Mouse (Mus musculus) stomach, embryonic 15.5 days (tissue): ENCODE data around the gene Sema3e. TPM values are rescaled to one million over a fixed set of nuclear protein-coding genes. Genes with fewer than 3 reads are reported as not detected.

Experiments used
- ATAC-seq: fragments of 200-750 bp; cut with Nextera tagmentation; 2 replicates; pipeline ENCODE4 v1.8.0; 2017; ENCODE audit warnings: low read depth, moderate number of reproducible peaks, moderate TSS enrichment; ENCODE audit not compliant: insufficient read depth, low FRiP score
- H3K27ac ChIP-seq: fragments of 300-500 bp; sonication (generic); 2 replicates; pipeline ENCODE4 v1.5.1; 2015; ENCODE audit warnings: mild to moderate bottlenecking, inconsistent platforms
- H3K27me3 ChIP-seq: fragments of 300-500 bp; sonication (generic); replicated peaks from 2 replicates; pipeline ENCODE4 v1.6.1; 2015; ENCODE audit warnings: inconsistent platforms
- H3K36me3 ChIP-seq: fragments of 300-500 bp; sonication (generic); 2 replicates; pipeline ENCODE4 v1.6.1; 2015; ENCODE audit warnings: inconsistent platforms
- H3K4me1 ChIP-seq: fragments of 300-500 bp; sonication (generic); 2 replicates; pipeline ENCODE4 v1.6.1; 2015; ENCODE audit warnings: inconsistent platforms
- H3K4me2 ChIP-seq: fragments of 300-500 bp; sonication (generic); 2 replicates; pipeline ENCODE4 v1.6.1; 2015; ENCODE audit warnings: mild to moderate bottlenecking, inconsistent platforms
- H3K4me3 ChIP-seq: fragments of 300-500 bp; sonication (generic); replicated peaks from 2 replicates; pipeline ENCODE4 v1.5.1; 2015; ENCODE audit warnings: inconsistent platforms
- H3K9ac ChIP-seq: fragments of 300-500 bp; sonication (generic); 2 replicates; pipeline ENCODE4 v1.6.1; 2015; ENCODE audit warnings: inconsistent platforms
- H3K9me3 ChIP-seq: fragments of 300-500 bp; sonication (generic); 2 replicates; pipeline ENCODE4 v1.6.1; 2016; ENCODE audit warnings: inconsistent platforms
- WGBS: fragments of 180-500 bp; shearing (Covaris S2); methylation state at CpG from one replicate; pipeline ENCODE4 v1.1.7; 2015; 5-methylcytosine and 5-hydroxymethylcytosine counted together
- polyA plus RNA-seq: library from polyadenylated mRNA; unstranded; fragments of >200 nt; fragmentation: Nextera tagmentation; extraction: Ambion mirVana; gene quantifications from 2 replicates; pipeline ENCODE4 v1.2.1, GENCODE M21; 2015

Gene Sema3e
- polyA plus RNA-seq, 1 experiment from 2014 or later: 2.6 TPM

- H3K27me3 ChIP-seq: no peaks in the 10 kb centered on the region
- no peaks in the 10 kb centered on the region for H3K9me3 ChIP-seq
- no peak overlapping the region for H3K27ac ChIP-seq
- H3K4me2 ChIP-seq: no peak overlapping the region
- H3K4me3 ChIP-seq: no peak overlapping the region
- no peak overlapping the region for H3K9ac ChIP-seq
- no peaks in the 10 kb centered on the region for H3K4me1 ChIP-seq
- ATAC-seq: no peak
- H3K36me3 ChIP-seq: no peaks in the 10 kb centered on the region
- WGBS: 65% methylated on average over 3 of the region's 3 CpGs
Measured at GRCm38 (mm10) chr5:14167776-14168175, 142.7 kb downstream of the Sema3e start.

- no peak for ATAC-seq
- no peaks in the 10 kb centered on the region for H3K27me3 ChIP-seq
- H3K9ac ChIP-seq: no peak overlapping the region
- no peak overlapping the region for H3K4me3 ChIP-seq
- H3K4me2 ChIP-seq: no peak overlapping the region
- no peaks in the 10 kb centered on the region for H3K4me1 ChIP-seq
- WGBS: 91% methylated on average over 10 of the region's 10 CpGs
- no peaks in the 10 kb centered on the region for H3K9me3 ChIP-seq
- H3K36me3 ChIP-seq: no peaks in the 10 kb centered on the region
- H3K27ac ChIP-seq: no peak overlapping the region
Measured at GRCm38 (mm10) chr5:14173355-14174183, 148.5 kb downstream of the Sema3e start.

- Histone ChIP-seq H3K9ac (no peak overlapping the region), H3K4me1 (no peaks in the 10 kb centered on the region), H3K36me3 (no peaks in the 10 kb centered on the region), H3K4me2 (no peak overlapping the region), H3K9me3 (no peaks in the 10 kb centered on the region), H3K4me3 (no peak overlapping the region), H3K27me3 (no peaks in the 10 kb centered on the region), H3K27ac (no peak overlapping the region)
- ATAC-seq: no peak
- WGBS: 89% methylated on average over 10 of the region's 10 CpGs
Measured at GRCm38 (mm10) chr5:14180571-14180970, 155.5 kb downstream of the Sema3e start.

- H3K9me3 ChIP-seq: no peaks in the 10 kb centered on the region
- no peak overlapping the region for H3K4me2 ChIP-seq
- no peaks in the 10 kb centered on the region for H3K27me3 ChIP-seq
- H3K4me3 ChIP-seq: no peak overlapping the region
- ATAC-seq: no peak
- H3K27ac ChIP-seq: no peak overlapping the region
- H3K9ac ChIP-seq: no peak overlapping the region
- no peaks in the 10 kb centered on the region for H3K36me3 ChIP-seq
- WGBS: 83% methylated on average over 11 of the region's 11 CpGs
- H3K4me1 ChIP-seq: no peaks in the 10 kb centered on the region
Measured at GRCm38 (mm10) chr5:14182156-14182555, 157.1 kb downstream of the Sema3e start.

GRCm38 (mm10) chr5:14195172-14195819 lies 170.2 kb downstream of the Sema3e start:
- no peak overlapping the region for H3K9ac ChIP-seq
- no peak overlapping the region for H3K4me2 ChIP-seq
- WGBS: 42% methylated on average over 6 of the region's 6 CpGs
- H3K9me3 ChIP-seq: no peaks in the 10 kb centered on the region
- peak; percentile 47; the same call in 1 of the 2 replicates for ATAC-seq
- H3K27ac ChIP-seq: 0 out of 2 replicates have a peak overlapping the region, but pooled peaks have one; percentile 16
- H3K27me3 ChIP-seq: no peaks in the 10 kb centered on the region
- H3K36me3 ChIP-seq: no peaks in the 10 kb centered on the region
- no peak overlapping the region for H3K4me3 ChIP-seq
- H3K4me1 ChIP-seq: no peaks in the 10 kb centered on the region

GRCm38 (mm10) chr5:14198344-14199040 lies 173.4 kb downstream of the Sema3e start:
- Histone ChIP-seq H3K27me3 (no peaks in the 10 kb centered on the region), H3K4me2 (no peak overlapping the region), H3K36me3 (no peaks in the 10 kb centered on the region), H3K9me3 (no peaks in the 10 kb centered on the region), H3K4me1 (no peaks in the 10 kb centered on the region), H3K4me3 (no peak overlapping the region), H3K27ac (no peak overlapping the region), H3K9ac (no peak overlapping the region)
- 34% methylated on average over 3 of the region's 3 CpGs for WGBS
- ATAC-seq: peak; percentile 43; the same call in 1 of the 2 replicates

- Histone ChIP-seq H3K27ac (no peak overlapping the region), H3K36me3 (no peaks in the 10 kb centered on the region), H3K9me3 (no peaks in the 10 kb centered on the region), H3K4me2 (no peak overlapping the region), H3K4me3 (no peak overlapping the region), H3K4me1 (no peaks in the 10 kb centered on the region), H3K27me3 (no peaks in the 10 kb centered on the region), H3K9ac (no peak overlapping the region)
- WGBS: 66% methylated on average over 2 of the region's 2 CpGs
- ATAC-seq: no peak
Measured at GRCm38 (mm10) chr5:14206794-14207193, 181.7 kb downstream of the Sema3e start.

- Histone ChIP-seq H3K9me3 (no peaks in the 10 kb centered on the region), H3K4me3 (no peak overlapping the region), H3K9ac (no peak overlapping the region), H3K27me3 (no peaks in the 10 kb centered on the region), H3K36me3 (no peaks in the 10 kb centered on the region), H3K4me2 (no peak overlapping the region), H3K4me1 (no peaks in the 10 kb centered on the region), H3K27ac (no peak overlapping the region)
- no peak for ATAC-seq
- WGBS: 21% methylated on average over 3 of the region's 3 CpGs
Measured at GRCm38 (mm10) chr5:14209962-14210361, 184.9 kb downstream of the Sema3e start.

GRCm38 (mm10) chr5:14216211-14216610 lies 191.1 kb downstream of the Sema3e start:
- Histone ChIP-seq H3K4me1 (no peaks in the 10 kb centered on the region), H3K27ac (no peak overlapping the region), H3K36me3 (no peaks in the 10 kb centered on the region), H3K9me3 (no peaks in the 10 kb centered on the region), H3K4me3 (no peak overlapping the region), H3K4me2 (no peak overlapping the region), H3K9ac (no peak overlapping the region), H3K27me3 (no peaks in the 10 kb centered on the region)
- WGBS: 51% methylated on average over 7 of the region's 7 CpGs
- no peak for ATAC-seq

- H3K27ac ChIP-seq: no peak overlapping the region
- no peaks in the 10 kb centered on the region for H3K4me1 ChIP-seq
- no peak for ATAC-seq
- H3K27me3 ChIP-seq: no peaks in the 10 kb centered on the region
- H3K9me3 ChIP-seq: no peaks in the 10 kb centered on the region
- H3K4me2 ChIP-seq: no peak overlapping the region
- no peaks in the 10 kb centered on the region for H3K36me3 ChIP-seq
- H3K4me3 ChIP-seq: no peak overlapping the region
- 73% methylated on average over 4 of the region's 4 CpGs for WGBS
- H3K9ac ChIP-seq: no peak overlapping the region
Measured at GRCm38 (mm10) chr5:14218677-14219076, 193.6 kb downstream of the Sema3e start.

GRCm38 (mm10) chr5:14224509-14224908 lies 199.4 kb downstream of the Sema3e start:
- 88% methylated on average over 6 of the region's 6 CpGs for WGBS
- ATAC-seq: no peak

GRCm38 (mm10) chr5:14231027-14231426 lies 206.0 kb downstream of the Sema3e start:
- Histone ChIP-seq H3K9ac (no peak overlapping the region), H3K4me1 (no peaks in the 10 kb centered on the region), H3K27ac (no peak overlapping the region), H3K4me3 (no peak overlapping the region), H3K27me3 (no peaks in the 10 kb centered on the region), H3K9me3 (no peaks in the 10 kb centered on the region), H3K36me3 (no peaks in the 10 kb centered on the region), H3K4me2 (no peak overlapping the region)
- no peak for ATAC-seq
- 78% methylated on average over 3 of the region's 3 CpGs for WGBS

More at GRCm38 (mm10) chr5:14224509-14224908, 199.4 kb downstream of the Sema3e start:
- Histone ChIP-seq H3K9ac (no peak overlapping the region), H3K4me3 (no peak overlapping the region), H3K36me3 (no peaks in the 10 kb centered on the region), H3K9me3 (no peaks in the 10 kb centered on the region), H3K27me3 (no peaks in the 10 kb centered on the region), H3K27ac (no peak overlapping the region), H3K4me1 (no peaks in the 10 kb centered on the region), H3K4me2 (no peak overlapping the region)
